Mouse (Mus musculus) megakaryocyte, embryonic 14.5 days (primary cell): ENCODE results near the gene Gnrhr.

Experiments
- FLI1 ChIP-seq: IDR thresholded peaks from 2 replicates; pipeline ENCODE4 v1.6.1; 2012; ENCODE audit warnings: low read length, inconsistent platforms, mixed read lengths
- GATA1 ChIP-seq: IDR thresholded peaks from 3 replicates; pipeline ENCODE4 v1.6.1; 2012; ENCODE audit warnings: mixed read lengths, low read length, inconsistent platforms, borderline replicate concordance

GRCm38 (mm10) chr5:86172449-86173161, 25.1 kb downstream of the Gnrhr start, which contains the start of gene Uba6:
- no peak for TF ChIP-seq GATA1
- TF ChIP-seq FLI1, result peak; percentile 56; the same call in 1 of the 2 replicates
